Mouse (Mus musculus) C2C12 (cell line): ENCODE measurements at regions not wholly inside any gene's neighbourhood (a gene's known extent, or its start where the extent isn't known, plus 50 kb on each side); places are given as distances from the start of the nearest gene placed in this dataset.
"Not testable (repeated sequence)": the region's sequence is repeated elsewhere in the genome, so short reads cannot be mapped to it uniquely, and the experiment has no call there.

Source experiments
- H3K27me3 ChIP-seq: one replicate; pipeline ENCODE4 v1.6.1; 2011; ENCODE audit not compliant: control insufficient read depth, insufficient read depth, insufficient read length
- H3K36me3 ChIP-seq: one replicate; pipeline ENCODE4 v1.6.1; 2011; ENCODE audit not compliant: control insufficient read depth, insufficient read depth
- H3K4me3 ChIP-seq: one replicate; pipeline ENCODE4 v1.5.1; 2011; ENCODE audit warnings: mild to moderate bottlenecking, control low read depth; ENCODE audit not compliant: poor library complexity, insufficient read depth, severe bottlenecking
- H3K79me2 ChIP-seq: one replicate; pipeline ENCODE4 v1.6.1; 2011; ENCODE audit not compliant: control insufficient read depth, insufficient read depth
- H3K79me3 ChIP-seq: one replicate; pipeline ENCODE4 v1.6.1; 2011; ENCODE audit warnings: low read depth, control low read depth
- H3ac ChIP-seq: one replicate; pipeline ENCODE3; 2011; ENCODE audit warnings: low read depth; ENCODE audit not compliant: control insufficient read depth, insufficient read length
- CEBPB ChIP-seq: IDR thresholded peaks from one replicate; pipeline ENCODE4 v1.6.1; 2011; ENCODE audit warnings: low read depth, mild to moderate bottlenecking, control low read depth, moderate library complexity
- CTCF ChIP-seq: IDR thresholded peaks from one replicate; pipeline ENCODE4 v1.5.1; 2011; ENCODE audit not compliant: control insufficient read depth, insufficient read depth, insufficient read length
- FOSL1 ChIP-seq: IDR thresholded peaks from one replicate; pipeline ENCODE4 v1.8.0; 2011; ENCODE audit warnings: mild to moderate bottlenecking, low read length; ENCODE audit not compliant: poor library complexity, insufficient read depth, severe bottlenecking
- MAX ChIP-seq: IDR thresholded peaks from one replicate; pipeline ENCODE4 v1.6.1; 2011; ENCODE audit warnings: mild to moderate bottlenecking, control low read depth
- MYOD1 ChIP-seq: IDR thresholded peaks from one replicate; pipeline ENCODE4 v1.6.1; 2011; ENCODE audit warnings: low read depth; ENCODE audit not compliant: control insufficient read depth, insufficient read length
- MYOG ChIP-seq: IDR thresholded peaks from one replicate; pipeline ENCODE4 v1.6.1; 2011; ENCODE audit not compliant: control insufficient read depth, insufficient read length; ENCODE audit errors: extremely low read depth
- USF1 ChIP-seq: IDR thresholded peaks from one replicate; pipeline ENCODE4 v1.6.1; 2011; ENCODE audit warnings: low read depth, mild to moderate bottlenecking, control low read depth, moderate library complexity

GRCm38 (mm10) chr3:21678265-21678664, 398.2 kb upstream of the Tbl1xr1 start:
- H3K4me3 ChIP-seq, result no peak overlapping the region
- no peaks in the 10 kb centered on the region for H3K79me3 ChIP-seq
- no peaks in the 10 kb centered on the region for H3K36me3 ChIP-seq
- H3ac ChIP-seq, result no peak overlapping the region
- TF ChIP-seq MYOG, result no peak
- TF ChIP-seq USF1, result no peak
- no peak for TF ChIP-seq MAX
- no peak for TF ChIP-seq MYOD1
- no peak for TF ChIP-seq FOSL1
- TF ChIP-seq CTCF, result no peak
- no peak for TF ChIP-seq CEBPB
- H3K27me3 ChIP-seq, result no peaks in the 10 kb centered on the region
- no peaks in the 10 kb centered on the region for H3K79me2 ChIP-seq

GRCm38 (mm10) chr3:21678734-21679133, 397.7 kb upstream of the Tbl1xr1 start:
- no peaks in the 10 kb centered on the region for H3K27me3 ChIP-seq
- H3ac ChIP-seq, result no peak overlapping the region
- TF ChIP-seq MYOD1, result no peak
- TF ChIP-seq FOSL1, result no peak
- TF ChIP-seq CEBPB, result no peak
- no peak for TF ChIP-seq MYOG
- TF ChIP-seq USF1, result no peak
- no peak for TF ChIP-seq MAX
- H3K4me3 ChIP-seq, result no peak overlapping the region
- no peaks in the 10 kb centered on the region for H3K36me3 ChIP-seq
- no peaks in the 10 kb centered on the region for H3K79me2 ChIP-seq
- H3K79me3 ChIP-seq, result no peaks in the 10 kb centered on the region

GRCm38 (mm10) chr3:21697980-21698672, 378.3 kb upstream of the Tbl1xr1 start:
- H3K36me3 ChIP-seq, H3K79me3 ChIP-seq, H3K4me3 ChIP-seq, H3K27me3 ChIP-seq, H3K79me2 ChIP-seq, H3ac ChIP-seq: not testable (repeated sequence)

GRCm38 (mm10) chr3:21699526-21699925, 376.9 kb upstream of the Tbl1xr1 start:
- Histone ChIP-seq H3K36me3 (no peaks in the 10 kb centered on the region), H3K4me3 (no peak overlapping the region), H3K79me3 (no peaks in the 10 kb centered on the region), H3ac (no peak overlapping the region), H3K79me2 (no peaks in the 10 kb centered on the region), H3K27me3 (no peaks in the 10 kb centered on the region)
- TF ChIP-seq MYOD1 (no peak), CEBPB (peak; percentile 95)

- Histone ChIP-seq H3K36me3 (no peaks in the 10 kb centered on the region), H3K4me3 (no peak overlapping the region), H3K79me3 (no peaks in the 10 kb centered on the region), H3ac (no peak overlapping the region), H3K79me2 (no peaks in the 10 kb centered on the region), H3K27me3 (no peaks in the 10 kb centered on the region)
- no peak for TF ChIP-seq CEBPB
- TF ChIP-seq FOSL1, result no peak
- no peak for TF ChIP-seq CTCF
- TF ChIP-seq MAX, result no peak
- no peak for TF ChIP-seq MYOG
- no peak for TF ChIP-seq MYOD1
- TF ChIP-seq USF1, result peak; percentile 10
These were observed 376.1 kb upstream of the Tbl1xr1 start for GRCm38 (mm10) chr3:21700326-21700725.

- no peaks in the 10 kb centered on the region for H3K27me3 ChIP-seq
- H3K4me3 ChIP-seq, result no peak overlapping the region
- H3K36me3 ChIP-seq, result no peaks in the 10 kb centered on the region
- TF ChIP-seq MYOD1 (no peak), USF1 (no peak), FOSL1 (no peak), CEBPB (no peak), CTCF (no peak), MYOG (no peak), MAX (no peak)
- no peaks in the 10 kb centered on the region for H3K79me2 ChIP-seq
- no peaks in the 10 kb centered on the region for H3K79me3 ChIP-seq
- H3ac ChIP-seq, result no peak overlapping the region
These were observed 349.5 kb upstream of the Tbl1xr1 start for GRCm38 (mm10) chr3:21726747-21727505.
